Mouse (Mus musculus): ENCODE data around the gene Enkur. TPM values are rescaled to one million over a fixed set of nuclear protein-coding genes. Genes with fewer than 3 reads are reported as not detected.
"Not testable (repeated sequence)": the region's sequence is repeated elsewhere in the genome, so short reads cannot be mapped to it uniquely, and the experiment has no call there.

The Enkur gene
- 0.71 TPM in 1 of 2 replicates, not detected in the other for polyA plus RNA-seq (2015; fragmentation: Nextera tagmentation; extraction: Ambion mirVana)

- Histone ChIP-seq H3K9ac (peak within 1 kb of the TSS; percentile 40), H3K9me3 (replicated peaks) (no peaks in the 10 kb centered on the region), H3K27ac (peak within 1 kb of the TSS; percentile 42; the same call in 1 of the 2 replicates), H3K27me3 (peaks cover 4% of the 10 kb centered on the region; the same call in 1 of the 2 replicates), H3K4me2 (peak within 1 kb of the TSS; percentile 80), H3K4me3 (replicated peaks) (peak within 1 kb of the TSS; percentile 59), H3K36me3 (no peaks in the 10 kb centered on the region), H3K4me1 (peaks cover 7% of the 10 kb centered on the region)
- 2% methylated on average over 43 of the region's 43 CpGs for WGBS
- peak; percentile 99 for ATAC-seq (replicated peaks; ENCODE audit: low FRiP score)
Observed at GRCm38 (mm10) chr2:21204912-21205830, at the start of gene Enkur, which contains the start of gene Thnsl1. Gene Enkur, minus strand, starts transcription at chr2:21205365. Gene Thnsl1, plus strand, starts transcription at chr2:21205724.

GRCm38 (mm10) chr2:21254308-21254707 lies 49.1 kb upstream of the Enkur start:
- no peak for ATAC-seq (replicated peaks; ENCODE audit: low FRiP score)
- no peak overlapping the region for H3K9ac ChIP-seq
- H3K27ac ChIP-seq = no peak overlapping the region
- no peaks in the 10 kb centered on the region for H3K27me3 ChIP-seq
- H3K9me3 ChIP-seq (replicated peaks) = no peaks in the 10 kb centered on the region
- H3K4me1 ChIP-seq = 0 out of 2 replicates have a peak, but pooled peaks cover 5% of the 10 kb centered on the region
- no peak overlapping the region for H3K4me2 ChIP-seq
- H3K36me3 ChIP-seq = no peaks in the 10 kb centered on the region
- H3K4me3 ChIP-seq (replicated peaks) = no peak overlapping the region

- H3K27ac ChIP-seq = no peak overlapping the region
- H3K4me2 ChIP-seq = no peak overlapping the region
- no peaks in the 10 kb centered on the region for H3K36me3 ChIP-seq
- no peak overlapping the region for H3K9ac ChIP-seq
- no peaks in the 10 kb centered on the region for H3K4me1 ChIP-seq
- 84% methylated on average over 3 of the region's 3 CpGs for WGBS
- no peaks in the 10 kb centered on the region for H3K9me3 ChIP-seq (replicated peaks)
- no peaks in the 10 kb centered on the region for H3K27me3 ChIP-seq
- no peak for ATAC-seq (replicated peaks; ENCODE audit: low FRiP score)
- no peak overlapping the region for H3K4me3 ChIP-seq (replicated peaks)
Observed at GRCm38 (mm10) chr2:21253644-21254043, 48.5 kb upstream of the Enkur start.

- H3K4me1 ChIP-seq = no peaks in the 10 kb centered on the region
- 82% methylated on average over 2 of the region's 2 CpGs for WGBS
- H3K9ac ChIP-seq = no peak overlapping the region
- H3K4me3 ChIP-seq (replicated peaks) = no peak overlapping the region
- no peaks in the 10 kb centered on the region for H3K27me3 ChIP-seq
- no peaks in the 10 kb centered on the region for H3K9me3 ChIP-seq (replicated peaks)
- H3K36me3 ChIP-seq = no peaks in the 10 kb centered on the region
- H3K4me2 ChIP-seq = no peak overlapping the region
- no peak overlapping the region for H3K27ac ChIP-seq
- 0 out of 2 replicates have a peak, but pooled peaks have one; percentile 52 for ATAC-seq (replicated peaks; ENCODE audit: low FRiP score)
Observed at GRCm38 (mm10) chr2:21245477-21246102, 40.4 kb upstream of the Enkur start.

GRCm38 (mm10) chr2:21244986-21245385 lies 39.8 kb upstream of the Enkur start:
- Histone ChIP-seq H3K27me3 (no peaks in the 10 kb centered on the region), H3K27ac (no peak overlapping the region), H3K4me2 (no peak overlapping the region), H3K9ac (no peak overlapping the region), H3K36me3 (no peaks in the 10 kb centered on the region), H3K4me1 (no peaks in the 10 kb centered on the region), H3K9me3 (replicated peaks) (no peaks in the 10 kb centered on the region), H3K4me3 (replicated peaks) (no peak overlapping the region)
- no peak for ATAC-seq (replicated peaks; ENCODE audit: low FRiP score)
- WGBS = 84% methylated on average over 4 of the region's 4 CpGs

- H3K9ac ChIP-seq; H3K4me2 ChIP-seq; H3K27me3 ChIP-seq; H3K9me3 ChIP-seq (replicated peaks); H3K4me3 ChIP-seq (replicated peaks); H3K36me3 ChIP-seq; H3K27ac ChIP-seq; ATAC-seq (replicated peaks; ENCODE audit: low FRiP score); H3K4me1 ChIP-seq: not testable (repeated sequence)
- 73% methylated on average over 4 of the region's 6 CpGs for WGBS
Observed at GRCm38 (mm10) chr2:21244104-21244503, 38.9 kb upstream of the Enkur start.

GRCm38 (mm10) chr2:21236846-21237245 lies 31.7 kb upstream of the Enkur start:
- 42% methylated on average over 5 of the region's 5 CpGs for WGBS
- no peak overlapping the region for H3K4me3 ChIP-seq (replicated peaks)
- ATAC-seq (replicated peaks; ENCODE audit: low FRiP score) = no peak
- no peaks in the 10 kb centered on the region for H3K27me3 ChIP-seq
- no peaks in the 10 kb centered on the region for H3K36me3 ChIP-seq
- no peak overlapping the region for H3K9ac ChIP-seq
- no peaks in the 10 kb centered on the region for H3K4me1 ChIP-seq
- no peaks in the 10 kb centered on the region for H3K9me3 ChIP-seq (replicated peaks)
- no peak overlapping the region for H3K27ac ChIP-seq
- no peak overlapping the region for H3K4me2 ChIP-seq

GRCm38 (mm10) chr2:21235844-21236386 lies 30.8 kb upstream of the Enkur start:
- Histone ChIP-seq H3K9ac (no peak overlapping the region), H3K27me3 (no peaks in the 10 kb centered on the region), H3K9me3 (replicated peaks) (no peaks in the 10 kb centered on the region), H3K27ac (no peak overlapping the region), H3K36me3 (no peaks in the 10 kb centered on the region), H3K4me2 (no peak overlapping the region), H3K4me3 (replicated peaks) (no peak overlapping the region), H3K4me1 (no peaks in the 10 kb centered on the region)
- 85% methylated on average over 4 of the region's 4 CpGs for WGBS
- no peak for ATAC-seq (replicated peaks; ENCODE audit: low FRiP score)

- no peak overlapping the region for H3K27ac ChIP-seq
- no peak overlapping the region for H3K4me3 ChIP-seq (replicated peaks)
- no peaks in the 10 kb centered on the region for H3K9me3 ChIP-seq (replicated peaks)
- no peak overlapping the region for H3K4me2 ChIP-seq
- no peak overlapping the region for H3K9ac ChIP-seq
- H3K27me3 ChIP-seq = no peaks in the 10 kb centered on the region
- H3K36me3 ChIP-seq = no peaks in the 10 kb centered on the region
- no peaks in the 10 kb centered on the region for H3K4me1 ChIP-seq
- ATAC-seq (replicated peaks; ENCODE audit: low FRiP score) = 0 out of 2 replicates have a peak, but pooled peaks have one; percentile 58
- WGBS = 72% methylated on average over 9 of the region's 9 CpGs
Observed at GRCm38 (mm10) chr2:21234871-21235648, 29.9 kb upstream of the Enkur start.

GRCm38 (mm10) chr2:21231147-21231546 lies 26.0 kb upstream of the Enkur start:
- H3K9ac ChIP-seq = no peak overlapping the region
- H3K9me3 ChIP-seq (replicated peaks) = no peaks in the 10 kb centered on the region
- no peaks in the 10 kb centered on the region for H3K36me3 ChIP-seq
- H3K27me3 ChIP-seq = no peaks in the 10 kb centered on the region
- H3K4me3 ChIP-seq (replicated peaks) = no peak overlapping the region
- ATAC-seq (replicated peaks; ENCODE audit: low FRiP score) = no peak
- H3K27ac ChIP-seq = no peak overlapping the region
- 73% methylated on average over 3 of the region's 3 CpGs for WGBS
- H3K4me1 ChIP-seq = no peaks in the 10 kb centered on the region
- no peak overlapping the region for H3K4me2 ChIP-seq

GRCm38 (mm10) chr2:21230276-21230675 lies 25.1 kb upstream of the Enkur start:
- H3K9ac ChIP-seq = no peak overlapping the region
- H3K27me3 ChIP-seq = no peaks in the 10 kb centered on the region
- H3K9me3 ChIP-seq (replicated peaks) = no peaks in the 10 kb centered on the region
- ATAC-seq (replicated peaks; ENCODE audit: low FRiP score) = no peak
- no peaks in the 10 kb centered on the region for H3K36me3 ChIP-seq
- 77% methylated on average over 2 of the region's 2 CpGs for WGBS
- H3K4me1 ChIP-seq = no peaks in the 10 kb centered on the region
- no peak overlapping the region for H3K27ac ChIP-seq
- H3K4me3 ChIP-seq (replicated peaks) = no peak overlapping the region
- no peak overlapping the region for H3K4me2 ChIP-seq
